Mouse (Mus musculus) retina, postnatal 1 day (tissue): Measurements from ENCODE around the gene Olfr309.
"Not testable (repeated sequence)": the region's sequence is repeated elsewhere in the genome, so short reads cannot be mapped to it uniquely, and the experiment has no call there.

Experiments
- DNase-seq: peaks from one replicate; pipeline ENCODE4 v3.0.0-alpha.2; 2012

The Olfr309 gene

DNA sequence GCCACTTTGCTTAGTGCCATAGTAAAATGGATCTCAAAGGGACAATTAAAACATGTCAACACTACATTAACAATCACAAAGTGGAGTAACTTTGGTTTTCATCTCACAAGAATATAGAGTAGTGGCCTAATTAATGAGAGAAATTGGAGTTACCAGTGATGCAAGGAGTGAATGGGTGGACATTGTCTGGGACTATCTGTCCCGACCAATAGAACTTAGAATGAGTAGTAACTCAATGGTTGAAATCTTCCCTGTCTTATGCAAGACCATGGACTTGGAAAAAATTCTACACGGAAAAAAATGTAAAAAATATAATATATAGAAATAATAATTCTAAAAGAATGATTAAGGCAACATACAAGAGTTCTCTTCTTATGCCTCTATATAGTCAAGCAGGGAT lies at the start of gene Olfr309:
Gene Olfr309, minus strand, starts transcription at position 101 of the 400 bp plus-strand sequence.
- no peak for DNase-seq

DNA sequence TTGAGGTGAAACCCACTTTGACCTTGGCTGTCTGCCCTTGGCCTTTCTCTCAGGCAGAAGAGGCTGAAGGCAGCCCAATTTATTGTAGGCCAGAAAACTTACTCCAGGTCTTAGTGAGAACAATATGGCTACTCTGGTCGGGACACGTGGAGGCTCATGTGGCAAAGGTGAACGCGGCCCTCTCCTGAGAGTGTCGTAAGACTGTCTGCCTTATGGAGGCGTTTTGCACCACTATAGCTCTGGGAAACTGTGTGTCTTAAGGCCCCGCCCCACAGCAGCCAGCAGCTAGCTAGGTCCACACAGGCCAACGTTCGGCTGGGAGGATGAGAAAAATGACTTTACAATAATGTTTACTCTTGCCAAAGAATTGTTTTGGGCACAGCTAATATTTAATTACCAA lies 32.8 kb upstream of the Olfr309 start:
- DNase-seq: not testable (repeated sequence)

DNA sequence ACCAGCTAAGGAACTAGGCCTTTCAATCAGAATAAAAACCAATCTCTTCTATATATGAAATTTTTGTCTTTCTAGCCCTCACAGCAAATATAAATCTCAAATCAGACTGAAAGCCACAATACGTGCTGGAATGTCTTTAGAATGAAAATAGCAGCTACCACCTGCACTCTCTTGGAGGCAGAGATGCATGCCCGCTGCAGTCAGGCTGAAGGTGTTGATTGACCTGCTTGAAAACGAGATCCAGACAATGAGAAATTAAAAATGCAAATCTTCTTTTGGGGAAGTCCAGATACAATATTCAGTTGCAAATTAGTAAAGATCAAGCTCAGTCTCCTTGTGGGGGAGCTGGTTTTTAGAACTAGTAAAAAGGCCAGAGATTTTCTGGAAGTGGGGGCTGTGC lies 30.7 kb upstream of the Olfr309 start:
- no peak for DNase-seq

DNA sequence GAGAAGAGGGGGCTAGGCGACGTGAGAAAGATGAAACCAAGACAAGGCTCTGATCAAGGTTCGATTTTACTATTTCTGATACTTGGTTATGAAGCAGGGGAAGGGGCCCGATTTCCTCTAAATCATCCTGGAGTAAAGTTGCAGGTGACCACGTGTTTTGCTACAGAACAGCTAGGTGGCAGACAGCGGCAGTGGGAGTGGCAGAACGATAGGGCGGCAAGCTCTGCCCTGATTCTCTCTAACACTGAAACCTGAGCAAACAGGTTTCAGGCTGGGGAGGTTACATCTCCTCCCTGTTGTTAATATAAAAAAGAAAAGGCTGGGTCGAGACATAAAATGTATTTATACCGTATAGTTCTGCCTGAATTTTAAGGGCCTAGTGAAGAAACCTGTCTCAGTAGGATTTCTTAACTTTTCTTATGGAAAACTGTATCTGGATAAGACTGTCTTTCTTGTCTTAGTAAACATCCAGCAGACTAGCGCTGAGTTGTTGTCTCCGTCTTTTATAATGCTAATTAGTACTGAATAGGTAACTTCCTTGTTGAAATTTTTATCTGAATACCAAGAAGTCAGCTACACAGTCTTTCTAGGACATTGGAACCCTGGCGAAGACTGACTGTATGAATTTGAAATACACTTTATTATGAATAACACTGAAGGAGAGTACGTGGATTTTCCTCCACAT lies 29.5 kb upstream of the Olfr309 start:
- no peak for DNase-seq

DNA sequence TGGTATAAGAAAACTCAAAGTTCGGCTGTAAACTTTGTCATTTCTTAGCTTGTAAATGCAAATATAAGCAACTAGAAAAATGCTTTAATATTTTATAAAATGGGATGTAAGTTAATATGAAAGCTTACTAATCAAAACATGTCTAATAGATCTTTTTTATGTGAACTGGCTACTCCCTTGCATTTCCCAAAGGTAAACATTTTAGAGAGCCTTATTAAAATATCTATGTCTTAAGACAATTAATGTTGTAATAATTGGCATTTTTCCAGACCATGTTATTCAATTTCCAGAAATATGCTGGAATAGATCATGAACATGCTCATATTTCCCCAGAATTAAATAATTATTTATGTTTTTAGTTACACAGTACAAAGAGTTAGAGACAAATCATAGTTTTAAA lies 24.0 kb upstream of the Olfr309 start, which contains the start of gene Olfr307:
Gene Olfr307, minus strand, starts transcription at position 101 of the 400 bp plus-strand sequence.
- DNase-seq: no peak

DNA sequence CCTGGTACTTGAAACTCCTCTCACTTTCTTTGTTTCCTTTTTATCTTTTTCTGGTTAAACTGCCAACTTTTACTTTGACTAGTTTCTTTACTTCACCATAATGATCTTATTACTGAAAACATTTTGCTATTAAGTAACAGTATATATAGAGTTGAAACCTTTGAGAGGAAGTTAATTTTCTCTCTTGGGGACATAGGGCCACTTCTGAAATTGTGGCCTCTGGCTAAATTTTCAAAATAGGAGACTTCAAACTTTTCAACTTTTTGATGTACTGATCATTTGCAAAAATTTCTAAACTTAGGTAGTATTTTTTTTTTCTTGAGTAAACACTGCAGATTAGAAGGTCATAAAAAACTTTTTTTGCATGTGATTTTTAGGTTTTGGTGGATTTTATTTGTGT lies 12.0 kb upstream of the Olfr309 start, which contains the start of gene Olfr308:
Gene Olfr308, minus strand, starts transcription at position 101 of the 400 bp plus-strand sequence.
- DNase-seq: no peak

DNA sequence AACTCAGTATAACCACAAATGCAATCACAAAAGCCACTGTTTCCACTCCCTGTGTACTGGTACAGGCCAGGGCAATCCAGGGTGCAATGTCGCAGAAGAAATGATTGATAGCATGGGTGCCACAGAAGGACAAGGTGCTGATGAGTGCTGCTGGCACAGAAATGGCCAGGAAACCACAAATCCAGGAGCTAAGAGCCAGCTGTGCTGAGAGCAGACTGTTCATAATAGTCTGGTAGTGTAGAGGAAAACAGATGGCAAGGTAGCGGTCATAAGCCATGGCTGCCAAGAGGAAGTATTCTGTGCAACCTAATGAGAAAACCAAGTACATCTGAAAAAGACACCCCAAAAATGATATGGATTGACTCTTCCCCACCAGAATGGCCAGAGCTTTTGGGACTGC lies 7.8 kb upstream of the Olfr309 start:
- no peak for DNase-seq

DNA sequence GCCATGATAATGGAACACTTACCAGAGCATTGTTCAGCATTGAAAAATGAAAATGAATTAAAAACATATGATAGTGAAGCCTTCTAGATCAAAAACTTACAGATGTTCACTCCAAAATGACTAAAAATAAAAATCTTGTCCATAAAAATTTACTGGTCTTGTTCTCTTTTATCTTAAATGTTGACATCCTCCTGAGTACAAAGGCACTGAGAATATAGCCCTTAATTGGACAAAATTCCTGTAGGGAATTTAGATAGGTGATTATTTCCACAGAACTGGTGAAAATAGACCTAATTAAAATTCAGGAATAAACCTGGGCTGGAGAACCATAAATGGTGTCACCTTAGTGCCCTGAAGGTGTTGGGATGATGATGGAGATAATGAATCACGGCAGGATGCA lies 36.4 kb downstream of the Olfr309 start, which contains the start of gene Olfr310:
Gene Olfr310, minus strand, starts transcription at position 101 of the 400 bp plus-strand sequence.
- DNase-seq: no peak
